Mouse (Mus musculus) forebrain, embryonic 16.5 days (tissue): Measurements from ENCODE around the gene Hoxd8. TPM values are rescaled to one million over a fixed set of nuclear protein-coding genes. Genes with fewer than 3 reads are reported as not detected.
A peak's percentile ranks its signal among the peaks of the same experiment; 100 is the strongest.

Experiments used
- ATAC-seq: fragments of 200-750 bp; cut with Nextera tagmentation; 2 replicates; pipeline ENCODE4 v1.8.0; 2017; ENCODE audit warnings: mild to moderate bottlenecking, moderate library complexity
- H3K27ac ChIP-seq: fragments of 300-500 bp; sonication (generic); 2 replicates; pipeline ENCODE4 v1.5.1; 2014; ENCODE audit warnings: low read length, control low read depth
- H3K27me3 ChIP-seq: fragments of 300-500 bp; sonication (generic); replicated peaks from 2 replicates; pipeline ENCODE4 v1.6.1; 2014; ENCODE audit warnings: low read length; ENCODE audit not compliant: control insufficient read depth, insufficient read depth
- H3K36me3 ChIP-seq: fragments of 300-500 bp; sonication (generic); 2 replicates; pipeline ENCODE4 v1.6.1; 2014; ENCODE audit not compliant: control insufficient read depth, insufficient read depth
- H3K4me1 ChIP-seq: fragments of 300-500 bp; sonication (generic); replicated peaks from 2 replicates; pipeline ENCODE4 v1.6.1; 2014; ENCODE audit warnings: low read length; ENCODE audit not compliant: control insufficient read depth, insufficient read depth
- H3K4me2 ChIP-seq: fragments of 300-500 bp; sonication (generic); 2 replicates; pipeline ENCODE4 v1.6.1; 2014; ENCODE audit warnings: mild to moderate bottlenecking, low read length, control low read depth
- H3K4me3 ChIP-seq: fragments of 300-500 bp; sonication (generic); replicated peaks from 2 replicates; pipeline ENCODE4 v1.5.1; 2014; ENCODE audit warnings: mild to moderate bottlenecking, low read length, control low read depth
- H3K9ac ChIP-seq: fragments of 300-500 bp; sonication (generic); replicated peaks from 2 replicates; pipeline ENCODE4 v1.6.1; 2014; ENCODE audit warnings: low read depth, low read length, control low read depth
- H3K9me3 ChIP-seq: fragments of 300-500 bp; sonication (generic); 2 replicates; pipeline ENCODE4 v1.6.1; 2016; ENCODE audit warnings: low read length; ENCODE audit not compliant: control insufficient read depth
- WGBS: fragments of 180-500 bp; shearing (Covaris S2); extraction: QIAGEN DNeasy Blood & Tissue Kit; methylation state at CpG from one replicate; pipeline ENCODE4 v1.1.7; 2014; 5-methylcytosine and 5-hydroxymethylcytosine counted together
- polyA plus RNA-seq: library from polyadenylated mRNA; unstranded; fragments of >200 nt; fragmentation: Nextera tagmentation; extraction: Ambion mirVana; gene quantifications from 2 replicates; pipeline ENCODE4 v1.2.1, GENCODE M21; 2015

The Hoxd8 gene
- polyA plus RNA-seq, result not detected in 2 replicates

DNA sequence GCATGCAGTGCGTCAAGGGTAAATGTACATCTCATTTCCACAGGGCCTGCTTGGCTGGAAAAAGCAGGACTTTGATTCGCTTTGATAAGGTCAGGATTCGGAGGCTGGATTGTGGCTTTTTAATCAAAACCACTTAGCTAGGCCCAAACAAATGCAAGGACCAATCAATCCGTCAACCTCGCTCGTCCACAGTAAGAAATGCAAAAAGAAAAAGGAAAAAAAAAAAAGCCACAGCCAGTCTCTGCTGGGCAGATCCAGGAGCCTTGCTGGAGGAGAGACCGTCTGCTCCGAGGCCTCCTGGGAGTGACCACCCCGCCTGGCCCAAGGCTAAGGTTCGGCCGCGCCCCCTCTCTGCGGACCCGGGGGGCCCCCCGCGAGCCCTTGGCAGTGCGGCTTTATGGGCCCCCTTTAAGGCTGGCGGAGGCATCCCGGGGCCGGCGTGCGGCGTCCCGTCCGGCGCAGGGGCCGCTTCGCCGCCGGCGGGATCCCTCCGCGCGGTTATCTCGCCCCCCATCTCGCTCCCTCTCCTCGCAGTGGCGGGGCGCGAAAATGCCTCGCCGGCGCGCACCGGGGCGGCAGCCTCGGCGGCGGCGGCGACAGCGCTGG, at the start of gene Hoxd8:
Hoxd8 (plus strand) TSS at position 223 of the 606 bp plus-strand sequence.
- ATAC-seq, result no peak

DNA sequence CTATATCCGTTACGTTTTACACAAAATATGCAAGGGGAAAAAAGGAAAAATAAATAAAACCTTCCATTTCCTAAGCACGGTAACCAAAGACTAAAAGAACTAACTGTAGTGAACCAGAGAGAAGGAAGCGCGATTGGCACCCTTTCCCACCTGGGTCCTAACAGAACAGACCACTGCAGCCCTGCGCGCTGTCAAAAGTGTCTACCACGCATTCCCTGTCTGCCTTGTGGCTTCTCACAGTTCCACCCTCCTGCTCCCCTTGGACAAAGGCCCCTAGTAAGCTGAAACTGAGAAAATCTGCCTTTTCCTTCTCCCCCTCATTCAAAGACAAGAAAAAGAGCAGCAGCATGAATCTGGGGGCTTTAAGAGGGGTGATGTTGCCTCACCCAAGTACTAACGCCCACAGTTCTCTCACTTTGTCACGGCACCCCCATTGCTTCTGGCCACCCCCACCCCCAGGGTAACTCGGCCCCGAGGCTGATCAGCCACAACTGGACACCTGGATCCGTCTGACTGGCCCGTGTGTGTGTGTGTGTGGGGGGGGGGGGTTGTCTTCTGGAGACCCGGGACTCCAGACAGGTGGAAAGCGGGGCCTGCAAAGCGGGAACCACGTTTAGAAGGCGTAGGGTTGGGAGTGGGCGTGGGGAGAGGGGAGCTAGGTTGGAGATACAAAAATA, 49.5 kb upstream of the Hoxd8 start:
- Histone ChIP-seq H3K27me3 (peaks cover 57% of the 10 kb centered on the region), H3K4me3 (no peak overlapping the region), H3K4me1 (peaks cover 7% of the 10 kb centered on the region), H3K27ac (no peak overlapping the region), H3K9me3 (no peaks in the 10 kb centered on the region), H3K36me3 (no peaks in the 10 kb centered on the region), H3K4me2 (no peak overlapping the region), H3K9ac (no peak overlapping the region)
- WGBS, result 3% methylated on average over 20 of the region's 20 CpGs
- ATAC-seq, result no peak

More for the DNA sequence above, at the start of gene Hoxd8:
- H3K9me3 ChIP-seq, result no peaks in the 10 kb centered on the region
- H3K27ac ChIP-seq, result no peak within 1 kb of the TSS
- H3K4me3 ChIP-seq, result peak within 1 kb of the TSS; percentile 31
- H3K4me2 ChIP-seq, result peak within 1 kb of the TSS; percentile 37
- H3K36me3 ChIP-seq, result no peaks in the 10 kb centered on the region
- under 1% methylated on average over 50 of the region's 52 CpGs for WGBS
- H3K4me1 ChIP-seq, result peaks cover 13% of the 10 kb centered on the region
- H3K9ac ChIP-seq, result no peak within 1 kb of the TSS
- H3K27me3 ChIP-seq, result peaks cover 86% of the 10 kb centered on the region

DNA sequence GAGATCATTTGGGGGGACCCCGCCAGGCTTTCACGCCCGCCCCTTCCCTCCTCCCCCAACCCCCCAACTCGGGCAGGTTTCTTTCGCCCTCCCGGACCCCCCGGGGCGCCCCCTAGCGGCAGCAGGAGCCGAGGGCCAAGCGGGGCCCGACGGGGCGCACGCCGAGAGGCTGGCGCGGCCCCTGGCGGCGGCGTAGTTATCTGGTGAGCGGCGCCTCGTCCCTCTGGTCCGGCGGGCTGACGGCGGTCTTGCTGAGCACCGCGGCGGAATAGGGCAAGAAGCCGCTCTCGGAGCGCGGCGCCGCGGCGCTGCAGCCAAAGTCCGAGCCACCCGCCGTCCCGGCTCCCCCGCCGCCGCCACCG, 49.0 kb upstream of the Hoxd8 start:
- under 1% methylated on average over 34 of the region's 47 CpGs for WGBS
- Histone ChIP-seq H3K9ac (no peak overlapping the region), H3K4me1 (peaks cover 7% of the 10 kb centered on the region), H3K27me3 (peaks cover 53% of the 10 kb centered on the region), H3K36me3 (no peaks in the 10 kb centered on the region), H3K4me2 (peak overlapping the region; percentile 39), H3K4me3 (peak overlapping the region; percentile 24), H3K9me3 (no peaks in the 10 kb centered on the region), H3K27ac (no peak overlapping the region)
- no peak; the same call in 1 of the 2 replicates for ATAC-seq

DNA sequence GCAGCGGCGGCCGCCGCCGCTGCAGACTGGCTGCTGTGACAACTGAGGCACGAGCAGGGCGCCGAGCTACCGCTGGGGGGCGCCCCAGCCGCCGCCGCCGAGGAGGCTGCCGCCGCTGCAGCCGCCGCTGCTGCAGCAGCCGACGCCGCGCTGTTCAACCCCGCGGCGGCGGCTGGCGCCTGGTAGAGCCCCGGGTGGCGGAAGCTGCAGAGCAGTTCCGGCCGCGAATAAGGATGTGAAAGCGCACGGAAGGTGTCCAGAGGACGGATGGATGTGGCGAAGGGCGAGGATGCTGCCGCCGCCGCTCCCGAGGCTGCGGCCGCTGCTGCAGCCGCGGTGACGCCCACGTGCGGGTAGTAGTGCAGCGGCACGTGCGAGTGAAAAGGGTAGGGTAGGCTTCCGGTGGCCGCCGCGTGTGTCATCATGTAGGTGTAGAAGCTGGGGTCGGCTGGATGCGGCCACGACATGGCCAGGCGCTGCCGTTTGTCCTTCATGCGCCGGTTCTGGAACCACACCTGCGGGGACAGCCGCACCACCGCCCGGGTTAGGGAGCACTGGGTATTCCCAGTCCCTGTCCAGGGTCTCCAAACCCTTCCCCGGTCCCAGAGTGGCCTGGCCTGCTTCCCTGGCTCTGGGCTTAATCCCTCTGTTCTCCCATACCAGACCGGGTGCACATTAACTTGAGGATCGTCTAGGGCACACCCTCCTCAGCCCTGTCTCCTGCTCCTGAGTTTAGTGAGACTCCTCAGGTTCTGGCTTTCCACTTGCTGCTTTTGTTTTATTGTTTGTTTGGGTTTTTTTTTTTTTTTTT, 48.4 kb upstream of the Hoxd8 start:
- no peak overlapping the region for H3K27ac ChIP-seq
- H3K9me3 ChIP-seq, result no peaks in the 10 kb centered on the region
- peaks cover 7% of the 10 kb centered on the region for H3K4me1 ChIP-seq
- no peak overlapping the region for H3K9ac ChIP-seq
- peak overlapping the region; percentile 24 for H3K4me3 ChIP-seq
- ATAC-seq, result no peak; the same call in 1 of the 2 replicates
- WGBS, result under 1% methylated on average over 67 of the region's 69 CpGs
- peaks cover 55% of the 10 kb centered on the region for H3K27me3 ChIP-seq
- no peaks in the 10 kb centered on the region for H3K36me3 ChIP-seq
- peak overlapping the region; percentile 39 for H3K4me2 ChIP-seq

DNA sequence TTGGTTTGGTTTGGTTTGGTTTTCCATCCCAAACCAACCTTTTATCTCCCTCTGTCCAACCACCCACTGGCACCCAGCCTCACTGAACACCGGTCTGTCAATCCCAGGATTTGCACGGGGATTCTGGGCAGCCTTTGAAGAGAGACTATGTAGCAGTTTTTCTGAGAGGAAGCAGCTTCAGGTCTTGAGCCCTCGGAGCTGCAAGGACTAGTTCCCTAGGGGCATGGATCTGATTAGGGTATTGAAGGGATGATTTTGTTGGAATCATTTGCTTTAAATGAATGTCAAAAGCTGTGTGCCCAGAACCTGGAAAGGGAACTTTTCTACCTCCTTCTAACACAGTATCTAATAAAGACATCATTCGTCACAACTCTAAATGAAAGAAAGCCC, 47.8 kb upstream of the Hoxd8 start:
- 3% methylated on average over 4 of the region's 4 CpGs for WGBS
- ATAC-seq, result no peak
- H3K4me3 ChIP-seq, result no peak overlapping the region

DNA sequence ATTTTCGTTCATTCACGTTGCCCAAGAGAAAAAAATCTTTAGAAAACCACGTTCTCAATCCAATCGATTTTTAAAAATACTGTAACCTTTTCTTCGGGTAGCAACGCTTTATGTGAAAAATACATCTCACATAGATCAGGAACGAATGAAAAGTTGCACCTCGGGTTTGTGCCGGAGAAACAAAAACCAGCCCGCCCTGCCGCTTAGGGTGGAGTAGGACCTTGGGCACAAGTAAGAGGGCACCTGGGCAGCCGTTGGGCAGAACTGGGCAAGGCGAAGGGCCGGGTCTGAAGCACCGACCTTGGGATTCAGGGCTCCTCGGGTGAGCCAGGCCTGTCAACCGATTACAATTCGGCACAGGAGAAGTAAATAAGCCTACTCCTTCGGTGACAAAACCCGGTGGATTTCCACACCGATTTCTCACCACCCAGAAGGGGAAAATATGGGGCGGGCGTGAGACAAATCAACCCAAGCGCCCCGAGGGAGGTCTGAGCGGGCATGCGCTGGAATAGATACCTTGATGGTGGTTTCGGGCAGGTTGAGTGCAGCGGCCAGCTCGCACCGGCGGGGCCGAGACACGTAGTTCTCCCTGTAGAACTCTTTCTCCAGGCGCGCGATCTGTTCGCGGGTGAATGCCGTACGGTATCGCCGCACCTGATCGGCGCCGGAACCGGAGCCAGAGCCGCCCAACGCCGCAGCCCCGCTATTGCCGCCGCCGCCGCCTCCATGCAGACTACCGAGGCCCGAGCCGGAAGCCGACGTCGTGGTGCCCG, 47.0 kb upstream of the Hoxd8 start:
- H3K4me3 ChIP-seq, result no peak overlapping the region
- no peaks in the 10 kb centered on the region for H3K36me3 ChIP-seq
- peaks cover 56% of the 10 kb centered on the region for H3K27me3 ChIP-seq
- H3K4me2 ChIP-seq, result no peak overlapping the region
- no peak overlapping the region for H3K9ac ChIP-seq
- H3K9me3 ChIP-seq, result no peaks in the 10 kb centered on the region
- no peak overlapping the region for H3K27ac ChIP-seq
- 3% methylated on average over 62 of the region's 62 CpGs for WGBS
- ATAC-seq, result no peak; the same call in 1 of the 2 replicates
- H3K4me1 ChIP-seq, result peaks cover 7% of the 10 kb centered on the region

More for the DNA sequence above, 47.8 kb upstream of the Hoxd8 start:
- H3K27me3 ChIP-seq, result peaks cover 58% of the 10 kb centered on the region
- no peaks in the 10 kb centered on the region for H3K36me3 ChIP-seq
- no peak overlapping the region for H3K9ac ChIP-seq
- H3K4me1 ChIP-seq, result peaks cover 7% of the 10 kb centered on the region
- H3K9me3 ChIP-seq, result no peaks in the 10 kb centered on the region
- H3K4me2 ChIP-seq, result no peak overlapping the region
- H3K27ac ChIP-seq, result no peak overlapping the region

DNA sequence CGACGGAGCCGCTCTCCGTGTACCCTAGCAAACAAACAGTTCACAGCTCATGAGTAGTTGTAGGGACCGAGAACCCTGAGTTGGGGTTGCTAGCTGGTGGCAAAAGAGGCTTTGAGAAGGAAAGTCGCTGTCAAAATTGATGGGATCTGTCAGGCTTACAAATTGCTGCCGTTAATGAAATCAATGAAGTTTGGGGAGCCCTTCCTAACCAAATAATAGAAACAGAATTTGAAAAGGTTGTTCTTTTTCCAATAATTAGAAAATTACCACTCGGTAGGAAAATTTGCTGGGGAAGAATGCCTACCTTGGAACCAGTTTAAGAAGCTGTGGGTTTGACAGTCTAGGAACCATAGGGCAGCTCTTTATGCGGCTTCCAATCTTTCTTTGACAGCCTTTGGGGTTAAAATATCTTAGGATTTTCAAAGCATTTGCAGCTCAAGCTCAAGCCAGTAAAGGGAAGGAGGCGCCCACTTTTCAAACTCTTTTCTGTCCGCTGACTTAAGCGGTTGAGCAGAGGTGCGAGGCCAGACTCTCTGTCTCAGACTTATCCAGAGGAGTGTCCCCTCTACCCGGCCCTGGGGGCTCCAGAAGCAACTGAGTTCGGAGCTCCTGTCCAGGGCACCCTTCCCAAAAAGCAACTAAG, 46.3 kb upstream of the Hoxd8 start:
- H3K36me3 ChIP-seq, result no peaks in the 10 kb centered on the region
- 2% methylated on average over 15 of the region's 15 CpGs for WGBS
- ATAC-seq, result no peak
- H3K4me1 ChIP-seq, result peaks cover 7% of the 10 kb centered on the region
- H3K9me3 ChIP-seq, result no peaks in the 10 kb centered on the region
- H3K4me3 ChIP-seq, result no peak overlapping the region
- no peak overlapping the region for H3K4me2 ChIP-seq
- no peak overlapping the region for H3K9ac ChIP-seq
- peaks cover 61% of the 10 kb centered on the region for H3K27me3 ChIP-seq
- H3K27ac ChIP-seq, result no peak overlapping the region

DNA sequence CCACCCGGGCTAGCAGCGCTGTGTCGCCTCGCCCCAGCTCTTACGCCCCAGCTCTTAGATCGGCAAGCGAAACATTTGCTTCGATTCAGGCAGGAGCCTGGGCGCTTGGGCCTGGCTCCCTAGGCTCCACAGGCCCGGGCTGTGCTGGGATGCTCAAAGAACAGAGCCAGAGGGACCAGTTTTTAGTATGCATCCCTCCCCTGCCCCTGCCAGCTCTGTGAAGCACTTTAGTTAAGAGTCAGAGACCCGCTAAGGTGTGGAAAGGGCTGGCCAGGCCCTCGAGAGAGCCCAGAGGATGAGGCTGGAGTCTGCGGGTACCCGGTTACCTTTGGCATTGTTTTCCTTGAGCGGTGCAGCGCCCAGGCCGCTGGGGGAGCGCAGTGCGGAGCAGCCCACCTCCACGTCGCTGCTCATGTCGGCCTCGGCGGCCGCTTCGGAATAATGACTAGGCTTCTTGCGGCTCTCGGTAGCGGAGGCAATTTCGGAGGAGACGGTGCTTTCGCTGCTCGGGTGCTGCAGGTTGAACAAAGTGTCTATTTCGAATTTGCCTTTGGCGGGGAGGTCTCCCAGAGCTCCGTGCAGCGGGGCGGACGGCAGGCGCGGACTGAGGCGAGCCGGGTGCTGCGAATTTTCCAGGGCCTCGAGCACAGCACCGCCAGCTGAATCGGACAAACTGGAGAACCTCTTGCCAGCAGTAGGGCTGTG, 45.6 kb upstream of the Hoxd8 start:
- Histone ChIP-seq H3K27ac (no peak overlapping the region), H3K27me3 (peaks cover 64% of the 10 kb centered on the region), H3K4me2 (no peak overlapping the region), H3K9ac (no peak overlapping the region), H3K9me3 (no peaks in the 10 kb centered on the region), H3K36me3 (no peaks in the 10 kb centered on the region), H3K4me1 (peaks cover 7% of the 10 kb centered on the region), H3K4me3 (no peak overlapping the region)
- WGBS, result under 1% methylated on average over 47 of the region's 47 CpGs
- ATAC-seq, result no peak
